Comparison of ENCODE assay signal across 15 mouse cellular contexts in the genomic region with DNA sequence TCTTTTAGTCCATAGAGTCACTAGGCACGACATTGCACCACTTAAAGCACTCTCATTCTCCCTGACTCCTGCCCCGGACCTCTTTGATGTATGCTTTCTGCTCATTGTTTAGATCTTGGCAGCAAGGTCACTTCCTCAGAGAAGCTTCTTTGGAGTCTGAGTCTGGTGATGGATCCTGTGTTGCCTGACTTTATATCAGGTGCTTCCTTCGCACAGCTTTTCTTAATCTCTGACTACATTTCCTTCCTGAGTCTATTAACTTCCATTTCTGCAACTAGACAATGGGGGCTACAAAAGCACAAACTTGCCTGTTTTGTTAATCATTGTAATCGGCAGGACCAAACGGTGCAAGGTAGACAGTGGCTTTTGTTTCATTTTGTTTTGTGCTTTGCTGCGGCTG.
DNase-seq lines count a peak whose midpoint lies in the region; ATAC-seq and TF ChIP-seq lines count a peak whose summit lies in the region.
"Had no signal": no experiment of that assay in that cellular context is flagged by ENCODE, and none has a peak within 500 bp of the region (broad histone marks: within the 10 kb centered on the region; RNA-seq: fewer than 3 reads in every experiment).

No protein-coding gene starts in this region.

- TF ChIP-seq CTCF in lung, embryonic 14.5 days (IDR thresholded peaks at IDR 0.05; ENCODE audit: low read depth): no peak
- no peak for TF ChIP-seq CTCF in lung, adult 2 months (IDR thresholded peaks at IDR 0.05; ENCODE audit: insufficient read depth, low read length)
- TF ChIP-seq CTCF in intestine, postnatal 0 days (IDR thresholded peaks at IDR 0.05; ENCODE audit: low read depth): no peak

- no peak overlapping the region for H3K9ac ChIP-seq in heart, embryonic 11.5 days (ENCODE audit: low read depth, low read length)
- no peak overlapping the region for H3K9ac ChIP-seq in lung, embryonic 14.5 days
- H3K9ac ChIP-seq in intestine, postnatal 0 days (ENCODE audit: low read depth, low read length): no peak overlapping the region
- H3K9ac ChIP-seq: embryonic facial prominence, embryonic 12.5 days; limb, embryonic 13.5 days; midbrain, embryonic 15.5 days had no signal

- no peak overlapping the region for H3K4me2 ChIP-seq in heart, embryonic 11.5 days
- H3K4me2 ChIP-seq in lung, embryonic 14.5 days: no peak overlapping the region
- H3K4me2 ChIP-seq in intestine, postnatal 0 days (replicated peaks; ENCODE audit: low read depth): no peak overlapping the region
- H3K4me2 ChIP-seq: embryonic facial prominence, embryonic 12.5 days; limb, embryonic 13.5 days; midbrain, embryonic 15.5 days had no signal

- peak; percentile 37 to 83 for DNase-seq in heart, adult 9 months (ENCODE audit: low spot score in 2 of 2)
- DNase-seq in lung, embryonic 14.5 days: peak; percentile 60
- no peak for DNase-seq in lung, adult 2 months
- DNase-seq in kidney, postnatal 14 days: peak; percentile 34
- no peak for DNase-seq in forebrain, embryonic 10.5 days (ENCODE audit: extremely low spot score, low spot score)
- DNase-seq: cerebellum, adult 18-20 months; gastrocnemius, postnatal 25 days; right cerebral cortex, postnatal 14 days; thymus, postnatal 4 days had no signal

- H3K27ac ChIP-seq in heart, embryonic 11.5 days (ENCODE audit: low read depth, low read length): no peak overlapping the region
- H3K27ac ChIP-seq in lung, embryonic 14.5 days (ENCODE audit: low read depth): no peak overlapping the region
- H3K27ac ChIP-seq in intestine, postnatal 0 days (ENCODE audit: low read depth, low read length): no peak overlapping the region
- no peak overlapping the region for H3K27ac ChIP-seq in forebrain, embryonic 10.5 days
- H3K27ac ChIP-seq: embryonic facial prominence, embryonic 12.5 days; limb, embryonic 13.5 days; midbrain, embryonic 15.5 days had no signal

- H3K4me3 ChIP-seq in heart, embryonic 11.5 days (ENCODE audit: low read depth, low read length): no peak overlapping the region
- no peak overlapping the region for H3K4me3 ChIP-seq in lung, embryonic 14.5 days (ENCODE audit: low read depth, low read length)
- H3K4me3 ChIP-seq in lung, adult 2 months (replicated peaks; ENCODE audit: extremely low read depth, low read depth, low read length): no peak overlapping the region
- H3K4me3 ChIP-seq in intestine, postnatal 0 days (ENCODE audit: low read depth, low read length): no peak overlapping the region
- no peak overlapping the region for H3K4me3 ChIP-seq in forebrain, embryonic 10.5 days
- H3K4me3 ChIP-seq: embryonic facial prominence, embryonic 12.5 days; limb, embryonic 13.5 days; midbrain, embryonic 15.5 days had no signal

- H3K36me3 ChIP-seq in heart, embryonic 11.5 days (ENCODE audit: control insufficient read depth, insufficient read depth, low read length): no peaks in the 10 kb centered on the region
- H3K36me3 ChIP-seq in lung, embryonic 14.5 days (ENCODE audit: insufficient read depth): no peaks in the 10 kb centered on the region
- H3K36me3 ChIP-seq in intestine, postnatal 0 days (ENCODE audit: control insufficient read depth, insufficient read depth): no peaks in the 10 kb centered on the region
- no peaks in the 10 kb centered on the region for H3K36me3 ChIP-seq in forebrain, embryonic 10.5 days (replicated peaks)
- H3K36me3 ChIP-seq: embryonic facial prominence, embryonic 12.5 days; G1E; limb, embryonic 13.5 days; midbrain, embryonic 15.5 days had no signal

- ATAC-seq in heart, embryonic 11.5 days (replicated peaks; ENCODE audit: insufficient number of reproducible peaks, low FRiP score, low TSS enrichment): no peak
- peak; percentile 52; the same call in 1 of the 2 replicates for ATAC-seq in lung, embryonic 14.5 days (ENCODE audit: insufficient read depth)
- ATAC-seq in intestine, postnatal 0 days: no peak
- ATAC-seq: midbrain, embryonic 15.5 days had no signal

- no peaks in the 10 kb centered on the region for H3K4me1 ChIP-seq in heart, embryonic 11.5 days (ENCODE audit: control insufficient read depth, insufficient read depth, low read length)
- H3K4me1 ChIP-seq in lung, embryonic 14.5 days (ENCODE audit: insufficient read depth): no peaks in the 10 kb centered on the region
- no peaks in the 10 kb centered on the region for H3K4me1 ChIP-seq in lung, adult 2 months (ENCODE audit: control insufficient read depth, insufficient read depth, low read length)
- H3K4me1 ChIP-seq in intestine, postnatal 0 days (replicated peaks; ENCODE audit: control insufficient read depth, insufficient read depth, low read length): no peaks in the 10 kb centered on the region
- H3K4me1 ChIP-seq in forebrain, embryonic 10.5 days: no peaks in the 10 kb centered on the region
- H3K4me1 ChIP-seq: embryonic facial prominence, embryonic 12.5 days; limb, embryonic 13.5 days had no signal

- WGBS in heart, embryonic 11.5 days (ENCODE audit: insufficient replicate concordance): 59% methylated on average over 6 of the region's 6 CpGs
- 58% methylated on average over 6 of the region's 6 CpGs for WGBS in lung, embryonic 14.5 days
- 42% methylated on average over 6 of the region's 6 CpGs for WGBS in lung, adult 2 months
- 61% methylated on average over 6 of the region's 6 CpGs for WGBS in intestine, postnatal 0 days
- 86% methylated on average over 6 of the region's 6 CpGs for WGBS in forebrain, embryonic 10.5 days

- H3K9me3 ChIP-seq in heart, embryonic 11.5 days (replicated peaks; ENCODE audit: control insufficient read depth, low read length): no peaks in the 10 kb centered on the region
- no peaks in the 10 kb centered on the region for H3K9me3 ChIP-seq in lung, embryonic 14.5 days (ENCODE audit: low read depth, low read length)
- H3K9me3 ChIP-seq in intestine, postnatal 0 days (ENCODE audit: control insufficient read depth): no peaks in the 10 kb centered on the region
- H3K9me3 ChIP-seq in forebrain, embryonic 10.5 days: no peaks in the 10 kb centered on the region
- H3K9me3 ChIP-seq: embryonic facial prominence, embryonic 12.5 days; limb, embryonic 13.5 days; midbrain, embryonic 15.5 days had no signal

- H3K27me3 ChIP-seq in heart, embryonic 11.5 days (ENCODE audit: control insufficient read depth, insufficient read depth, low read length): no peaks in the 10 kb centered on the region
- no peaks in the 10 kb centered on the region for H3K27me3 ChIP-seq in lung, embryonic 14.5 days (ENCODE audit: insufficient read depth, low read length)
- no peaks in the 10 kb centered on the region for H3K27me3 ChIP-seq in intestine, postnatal 0 days (replicated peaks; ENCODE audit: control insufficient read depth, insufficient read depth, low read length)
- H3K27me3 ChIP-seq in forebrain, embryonic 10.5 days (ENCODE audit: poor library complexity, severe bottlenecking): no peaks in the 10 kb centered on the region
- H3K27me3 ChIP-seq: embryonic facial prominence, embryonic 12.5 days; limb, embryonic 13.5 days; midbrain, embryonic 15.5 days had no signal

- TF ChIP-seq POLR2A in lung, adult 2 months (IDR thresholded peaks at IDR 0.05; ENCODE audit: borderline replicate concordance, extremely low read depth, low read depth, low read length): no peak

Comparison
In these comparisons a context has a peak if more than half of its experiments do, and no peak if none do; other contexts are left out.
1. DNase-seq: peak in heart, adult 9 months (2 of 2), lung, embryonic 14.5 days (single experiment) and kidney, postnatal 14 days (single experiment); none in lung, adult 2 months (single experiment) and forebrain, embryonic 10.5 days (single experiment).